10 mouse cellular contexts compared by ENCODE assay signal in the genomic region with DNA sequence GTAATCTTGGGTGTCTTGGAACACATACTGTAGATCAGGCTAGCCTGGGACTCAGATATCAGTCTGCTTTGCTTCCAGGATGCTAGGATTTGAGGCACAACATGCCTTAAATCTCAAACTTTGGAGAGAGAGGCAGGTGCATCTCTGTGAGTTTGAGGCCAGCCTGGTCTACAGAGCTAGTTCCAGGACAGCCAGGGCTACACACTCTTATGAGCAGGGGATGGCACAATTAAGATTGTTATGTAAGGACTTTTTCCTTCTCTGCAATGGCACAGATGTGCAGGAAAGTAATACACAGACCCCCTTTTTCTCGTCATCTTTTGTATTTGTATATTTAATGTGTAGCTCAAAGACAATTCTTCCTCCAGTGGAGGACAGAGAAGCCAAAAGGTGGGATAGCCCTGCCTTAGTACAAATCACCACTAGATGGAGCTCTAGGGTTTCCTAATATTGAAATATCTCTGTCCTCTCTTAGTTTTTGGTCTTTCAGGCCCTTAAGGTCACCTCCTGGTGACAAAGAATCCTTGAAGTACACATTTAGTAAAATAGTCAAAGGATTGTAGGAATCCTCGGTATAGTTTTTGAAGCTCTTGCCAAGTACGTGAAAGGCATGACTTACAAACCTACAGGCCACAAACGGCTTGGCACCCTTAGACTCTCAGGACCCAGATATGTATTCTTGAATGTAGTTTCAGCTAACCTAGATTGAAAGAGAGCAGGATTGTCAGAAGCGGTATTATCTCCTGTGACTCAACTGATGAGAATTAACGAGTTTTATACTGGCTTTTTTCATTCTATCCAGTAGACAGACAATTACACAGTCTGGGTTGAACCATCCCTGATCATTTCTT. TPM values are rescaled to one million over a fixed set of nuclear protein-coding genes. Genes with fewer than 3 reads are reported as not detected.
DNase-seq lines count a peak whose midpoint lies in the region; ATAC-seq and TF ChIP-seq lines count a peak whose summit lies in the region.
"Had no signal": no experiment of that assay in that cellular context is flagged by ENCODE, and none has a peak within 500 bp of the region (broad histone marks: within the 10 kb centered on the region; RNA-seq: fewer than 3 reads in every experiment).

No protein-coding gene starts in this region.

- 40% methylated on average over 6 of the region's 6 CpGs for WGBS in lung, embryonic 14.5 days

- no peaks in the 10 kb centered on the region for H3K27me3 ChIP-seq in lung, embryonic 14.5 days (ENCODE audit: insufficient read depth, low read length)
- H3K27me3 ChIP-seq: embryonic facial prominence, embryonic 12.5 days; limb, embryonic 15.5 days had no signal

- no peak overlapping the region for H3K27ac ChIP-seq in lung, embryonic 14.5 days (ENCODE audit: low read depth)
- H3K27ac ChIP-seq: embryonic facial prominence, embryonic 12.5 days; limb, embryonic 15.5 days had no signal

- no peak overlapping the region for H3K9ac ChIP-seq in lung, embryonic 14.5 days
- H3K9ac ChIP-seq: embryonic facial prominence, embryonic 12.5 days; limb, embryonic 15.5 days had no signal

- ATAC-seq in erythroblast, adult 5-6 weeks (replicated peaks; ENCODE audit: low FRiP score, poor library complexity, severe bottlenecking) = peak; percentile 82
- ATAC-seq in lung, embryonic 14.5 days (ENCODE audit: insufficient read depth) = peak; percentile 56; the same call in 1 of the 2 replicates

- H3K4me2 ChIP-seq in lung, embryonic 14.5 days = no peak overlapping the region
- H3K4me2 ChIP-seq: embryonic facial prominence, embryonic 12.5 days; limb, embryonic 15.5 days had no signal

- no peaks in the 10 kb centered on the region for H3K9me3 ChIP-seq in lung, embryonic 14.5 days (ENCODE audit: low read depth, low read length)
- H3K9me3 ChIP-seq: embryonic facial prominence, embryonic 12.5 days; limb, embryonic 15.5 days had no signal

- no peak overlapping the region for H3K4me3 ChIP-seq in lung, embryonic 14.5 days (ENCODE audit: low read depth, low read length)
- H3K4me3 ChIP-seq: embryonic facial prominence, embryonic 12.5 days; limb, embryonic 15.5 days had no signal

- TF ChIP-seq CTCF in lung, embryonic 14.5 days (IDR thresholded peaks at IDR 0.05; ENCODE audit: low read depth) = peak; percentile 76

- no peaks in the 10 kb centered on the region for H3K4me1 ChIP-seq in lung, embryonic 14.5 days (ENCODE audit: insufficient read depth)
- H3K4me1 ChIP-seq: embryonic facial prominence, embryonic 12.5 days; limb, embryonic 15.5 days had no signal

- no peaks in the 10 kb centered on the region for H3K36me3 ChIP-seq in lung, embryonic 14.5 days (ENCODE audit: insufficient read depth)
- H3K36me3 ChIP-seq: embryonic facial prominence, embryonic 12.5 days; limb, embryonic 15.5 days had no signal

- DNase-seq in kidney, adult 8-10 months = peak; percentile 33 to 39
- no peak for DNase-seq in kidney, adult 11 months
- peak; percentile 67 for DNase-seq in CD4-positive, CD25-positive, alpha-beta regulatory T cell, adult 2 months (ENCODE audit: low read depth, low spot score)
- peak; percentile 66 for DNase-seq in NIH3T3 (ENCODE audit: low read depth)
- peak; percentile 86 for DNase-seq in lung, embryonic 14.5 days
- peak; percentile 33 for DNase-seq in skeletal muscle tissue, adult 2 months (ENCODE audit: low read depth, low spot score)
- DNase-seq in right cerebral cortex, postnatal 25 days = no peak

RNA-seq across cellular contexts. Expression of gene Nqo2, which starts 7.7 kb away (rescaled TPM):
- 14.4 and 16.3 TPM in 2 replicates for total RNA-seq in erythroblast, adult 5-6 weeks (2015; ENCODE audit: low replicate concordance)
- total RNA-seq in erythroblast, adult 5-6 weeks (2017; ENCODE audit: low replicate concordance) = 8.2 and 8.6 TPM in 2 replicates
- polyA plus RNA-seq in lung, embryonic 14.5 days (2014; fragmentation: Nextera tagmentation; extraction: Ambion mirVana) = 31.2 and 35.1 TPM in 2 replicates

RNA-seq across cellular contexts. Expression of gene Ripk1, which starts 45.4 kb away (rescaled TPM):
- 5.6 and 16.7 TPM in 2 replicates for total RNA-seq in erythroblast, adult 5-6 weeks (2015; ENCODE audit: low replicate concordance)
- total RNA-seq in erythroblast, adult 5-6 weeks (2017; ENCODE audit: low replicate concordance) = 7.0 and 14.8 TPM in 2 replicates
- 23.3 and 23.9 TPM in 2 replicates for polyA plus RNA-seq in lung, embryonic 14.5 days (2014; fragmentation: Nextera tagmentation; extraction: Ambion mirVana)

RNA-seq across cellular contexts. Expression of gene Serpinb6a, which starts 45.8 kb away (rescaled TPM):
- total RNA-seq in erythroblast, adult 5-6 weeks (2015; ENCODE audit: low replicate concordance) = 12.9 and 23.2 TPM in 2 replicates
- 19.1 and 20.9 TPM in 2 replicates for total RNA-seq in erythroblast, adult 5-6 weeks (2017; ENCODE audit: low replicate concordance)
- polyA plus RNA-seq in lung, embryonic 14.5 days (2014; fragmentation: Nextera tagmentation; extraction: Ambion mirVana) = 62.3 and 68.3 TPM in 2 replicates

RNA-seq across cellular contexts. Expression of gene Serpinb6c, which starts 51.3 kb away (rescaled TPM):
- not detected in 2 replicates for total RNA-seq in erythroblast, adult 5-6 weeks (2015; ENCODE audit: low replicate concordance)
- not detected in 2 replicates for total RNA-seq in erythroblast, adult 5-6 weeks (2017; ENCODE audit: low replicate concordance)
- polyA plus RNA-seq in lung, embryonic 14.5 days (2014; fragmentation: Nextera tagmentation; extraction: Ambion mirVana) = not detected in 2 replicates

Comparison
In these comparisons a context has a peak if more than half of its experiments do, and no peak if none do; other contexts are left out.
1. DNase-seq: peak in kidney, adult 8-10 months (2 of 2), CD4-positive, CD25-positive, alpha-beta regulatory T cell, adult 2 months (single experiment), NIH3T3 (single experiment), lung, embryonic 14.5 days (single experiment) and skeletal muscle tissue, adult 2 months (single experiment); none in kidney, adult 11 months (single experiment) and right cerebral cortex, postnatal 25 days (single experiment).